Mouse (Mus musculus): Measurements from ENCODE around the gene Ripply3. TPM values are rescaled to one million over a fixed set of nuclear protein-coding genes. Genes with fewer than 3 reads are reported as not detected.

Ripply3 gene
- total RNA-seq, 2 experiments from 2014 or later: 0.67 TPM; not detected in 1

- ATAC-seq (replicated peaks; ENCODE audit: poor library complexity): peak; percentile 76
Measured at GRCm38 (mm10) chr16:94354450-94354849, 26.2 kb downstream of the Ripply3 start.

DNA sequence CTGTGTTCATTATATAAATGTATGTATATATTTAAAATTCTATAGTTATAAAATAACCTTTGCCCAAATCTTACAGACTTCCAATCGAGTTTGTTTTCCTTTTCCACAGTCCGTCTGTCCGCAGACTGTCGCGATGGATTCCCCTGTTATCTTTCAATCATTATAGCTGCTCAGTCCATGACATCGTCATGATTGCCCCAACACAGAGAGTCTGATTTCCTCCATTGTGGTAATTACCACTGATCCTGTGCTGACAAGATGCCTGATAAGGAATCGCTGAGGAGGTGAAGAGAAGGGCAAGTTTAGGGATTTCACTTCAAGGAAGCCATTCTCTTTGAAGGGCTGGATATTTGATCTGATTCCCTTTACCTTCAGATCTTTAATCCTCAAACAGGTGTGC, 27.8 kb downstream of the Ripply3 start:
- no peak for ATAC-seq (replicated peaks; ENCODE audit: poor library complexity)

GRCm38 (mm10) chr16:94356776-94357494, 28.7 kb downstream of the Ripply3 start:
- no peak for ATAC-seq (replicated peaks; ENCODE audit: poor library complexity)

DNA sequence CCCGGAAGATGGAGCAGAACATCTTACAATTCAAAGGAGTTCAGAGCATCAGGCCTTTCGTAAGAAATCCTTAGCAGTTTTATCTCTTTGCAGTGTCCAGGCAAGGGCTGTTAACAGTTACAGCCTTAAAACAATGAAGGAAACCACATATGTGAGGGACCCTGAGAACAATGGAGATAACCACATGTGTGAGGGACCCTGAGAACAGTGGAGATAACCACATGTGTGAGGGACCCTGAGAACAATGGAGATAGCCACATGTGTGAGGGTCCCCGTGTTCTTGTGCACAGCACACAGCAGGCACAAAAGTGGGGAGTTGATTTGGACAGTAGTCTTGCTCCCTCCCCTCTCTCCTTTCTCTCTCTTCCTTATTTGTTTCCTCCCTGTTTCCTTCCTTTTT, 29.9 kb downstream of the Ripply3 start:
- ATAC-seq (replicated peaks; ENCODE audit: poor library complexity): peak; percentile 67

GRCm38 (mm10) chr16:94360578-94361350, 32.5 kb downstream of the Ripply3 start:
- no peak for ATAC-seq (replicated peaks; ENCODE audit: poor library complexity)

- ATAC-seq (replicated peaks; ENCODE audit: poor library complexity): no peak
Measured at GRCm38 (mm10) chr16:94362174-94362873, 34.1 kb downstream of the Ripply3 start.

GRCm38 (mm10) chr16:94363814-94364213, 35.6 kb downstream of the Ripply3 start:
- peak; percentile 54 for ATAC-seq (replicated peaks; ENCODE audit: poor library complexity)

DNA sequence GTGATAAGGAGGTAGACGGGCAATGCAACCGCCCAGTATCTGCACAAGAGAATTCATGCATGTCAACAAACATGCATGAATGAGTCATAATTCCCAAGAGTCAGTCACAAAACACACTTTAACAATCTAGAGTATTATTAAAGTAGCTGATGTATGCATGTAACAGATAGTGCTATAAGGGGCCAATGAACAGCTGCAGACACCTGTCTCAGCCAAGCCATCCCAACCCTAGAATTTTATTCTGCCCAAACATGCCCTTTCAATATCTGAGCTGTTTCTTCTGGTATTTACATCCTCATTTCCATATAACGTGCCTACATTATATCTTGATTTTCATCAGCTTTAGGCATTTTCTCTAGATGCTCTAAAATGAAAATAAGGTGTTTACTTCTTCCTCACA, 37.2 kb downstream of the Ripply3 start:
- ATAC-seq (replicated peaks; ENCODE audit: poor library complexity): no peak

DNA sequence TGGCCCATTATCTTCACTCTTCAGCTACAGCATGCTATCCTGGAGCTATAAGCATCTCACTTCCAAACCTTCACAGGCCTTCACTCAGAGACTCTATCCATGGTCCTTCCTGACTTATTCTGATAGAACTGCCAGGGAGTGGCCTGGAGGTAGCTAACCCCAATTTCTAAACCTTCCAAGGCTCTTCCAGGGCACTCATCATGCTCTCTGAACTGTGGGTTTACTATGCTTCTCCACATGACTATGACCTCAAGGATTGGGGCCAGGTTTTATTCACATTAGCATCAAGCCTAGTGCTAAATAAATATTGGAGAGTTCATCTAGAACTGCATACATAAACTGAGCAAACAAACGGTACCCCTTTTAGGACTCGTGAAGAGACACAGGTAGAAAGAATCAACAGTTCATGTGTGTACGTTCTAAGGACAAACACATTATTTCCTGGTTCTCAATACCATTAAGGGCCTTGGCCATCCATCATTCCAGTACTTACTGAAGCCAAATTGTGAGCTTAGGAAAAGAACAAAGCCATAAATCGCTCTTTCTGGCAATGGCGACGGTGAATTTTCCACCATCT, 41.5 kb downstream of the Ripply3 start:
- ATAC-seq (replicated peaks; ENCODE audit: poor library complexity): no peak

DNA sequence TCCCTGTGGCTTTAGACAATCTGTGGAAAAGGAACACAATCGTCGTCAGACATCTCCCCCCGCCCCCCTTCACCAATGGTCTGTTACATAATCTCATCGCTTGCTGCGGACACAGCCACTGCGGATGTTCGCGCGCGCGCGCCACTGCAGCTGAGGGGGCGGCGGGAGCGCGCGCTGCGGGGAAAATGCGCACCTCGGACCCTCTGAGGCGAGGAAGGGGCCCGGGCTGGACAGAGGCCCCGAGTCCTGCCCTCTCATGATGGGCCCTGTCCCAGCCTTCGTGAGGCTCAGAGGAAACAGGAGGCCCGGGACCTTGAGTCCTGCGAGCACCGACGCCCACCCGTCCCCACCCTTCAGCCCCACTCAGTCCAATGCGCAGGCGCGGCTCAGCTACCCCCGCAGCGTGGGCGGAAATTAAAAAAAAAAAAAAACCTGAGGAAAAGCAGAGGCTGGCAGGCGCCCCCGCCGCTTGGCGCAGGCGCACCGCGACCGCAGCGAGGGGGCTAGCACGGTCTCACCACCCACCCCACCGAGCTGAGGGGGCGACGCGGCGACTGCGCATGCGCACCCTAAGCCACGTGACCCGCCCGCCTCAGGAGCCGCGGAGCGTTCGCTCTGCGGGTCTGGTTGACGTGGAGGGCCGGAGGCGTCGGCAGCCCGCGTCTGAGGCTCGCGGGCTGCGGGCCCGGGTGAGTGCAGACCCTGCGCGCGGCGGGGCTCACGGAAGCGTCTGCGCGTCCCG, 42.1 kb downstream of the Ripply3 start, which contains the start of gene Ttc3:
Gene Ttc3, plus strand, starts transcription at position 446 of the 742 bp plus-strand sequence.
- peak; percentile 66 for ATAC-seq (replicated peaks; ENCODE audit: poor library complexity)

DNA sequence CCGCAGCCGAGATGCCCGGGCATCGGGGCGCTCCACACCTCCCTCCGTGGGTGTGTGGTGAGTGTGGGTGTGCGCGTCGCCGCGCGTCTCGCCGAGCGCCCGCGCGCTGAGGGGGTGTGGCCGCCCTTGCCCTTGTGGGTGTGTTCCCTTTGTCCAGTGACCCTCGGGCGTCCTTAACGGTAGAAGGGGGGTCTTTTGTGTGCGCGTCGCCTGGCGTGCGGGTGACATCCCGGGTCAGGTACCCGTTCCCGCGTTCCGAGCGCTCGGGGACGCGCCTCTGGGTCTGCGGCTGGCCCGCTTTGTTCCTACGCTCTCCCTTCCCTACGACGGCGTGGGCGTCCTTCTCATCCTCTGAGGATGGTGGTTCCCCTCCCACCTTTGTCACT, 42.7 kb downstream of the Ripply3 start:
- peak; percentile 49 for ATAC-seq (replicated peaks; ENCODE audit: poor library complexity)

- ATAC-seq (replicated peaks; ENCODE audit: poor library complexity): peak; percentile 51
Measured at GRCm38 (mm10) chr16:94371301-94371931, 43.2 kb downstream of the Ripply3 start, which contains the start of gene Pigp. Gene Pigp (minus strand): TSS chr16:94371842.

GRCm38 (mm10) chr16:94379386-94379785, 51.2 kb downstream of the Ripply3 start:
- ATAC-seq (replicated peaks; ENCODE audit: poor library complexity): no peak

DNA sequence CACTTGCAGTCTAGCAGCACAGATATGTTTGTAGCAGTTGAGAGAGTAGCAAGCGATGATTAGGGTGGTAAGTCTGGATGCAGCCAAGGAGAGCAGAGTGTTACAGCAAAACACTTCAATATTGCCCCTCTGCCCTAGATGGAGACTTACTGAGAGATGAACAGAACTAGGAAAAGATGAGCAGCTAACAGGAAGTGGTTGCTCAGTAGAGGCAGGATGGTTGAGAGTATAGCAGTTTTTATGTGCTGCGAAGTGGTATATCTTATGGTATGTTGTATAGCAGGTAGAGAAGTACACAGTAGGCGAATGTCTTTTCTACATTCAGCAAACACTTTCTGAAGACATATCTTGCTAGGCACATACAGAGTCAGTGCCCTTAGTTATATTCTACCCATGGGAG, 55.1 kb downstream of the Ripply3 start:
- no peak for ATAC-seq (replicated peaks; ENCODE audit: poor library complexity)

Other genes with a start within 250 kb of the Ripply3 start
- gene Sim2, start 243.5 kb upstream of the Ripply3 start, total RNA-seq (2015): 0.35 and 0.56 TPM in 2 replicates
- gene Sim2, start 243.5 kb upstream of the Ripply3 start, total RNA-seq (2017): 0.20 TPM in 1 of 2 replicates, not detected in the other
- gene Hlcs, start 14.8 kb upstream of the Ripply3 start, total RNA-seq (2015): 8.2 and 9.8 TPM in 2 replicates
- 4.3 and 6.0 TPM in 2 replicates for gene Hlcs, start 14.8 kb upstream of the Ripply3 start, total RNA-seq (2017)
- 42.6 and 55.9 TPM in 2 replicates for gene Ttc3, start 42.2 kb downstream of the Ripply3 start, total RNA-seq (2015)
- gene Ttc3, start 42.2 kb downstream of the Ripply3 start, total RNA-seq (2017): 113 and 168 TPM in 2 replicates
- gene Pigp, start 43.4 kb downstream of the Ripply3 start, total RNA-seq (2015): 32.7 and 51.4 TPM in 2 replicates
- 9.1 and 18.1 TPM in 2 replicates for gene Pigp, start 43.4 kb downstream of the Ripply3 start, total RNA-seq (2017)
- gene Vps26c, start 198.4 kb downstream of the Ripply3 start, total RNA-seq (2015): 21.8 and 26.4 TPM in 2 replicates
- 29.5 and 32.9 TPM in 2 replicates for gene Vps26c, start 198.4 kb downstream of the Ripply3 start, total RNA-seq (2017)
- 60.8 and 65.6 TPM in 2 replicates for gene Dyrk1a, start 241.6 kb downstream of the Ripply3 start, total RNA-seq (2015)
- gene Dyrk1a, start 241.6 kb downstream of the Ripply3 start, total RNA-seq (2017): 49.4 and 58.3 TPM in 2 replicates

Data from megakaryocyte progenitor cell, adult 5-6 weeks (primary cell).